Mouse (Mus musculus) lung, postnatal 0 days (tissue): ENCODE data around the gene Tbc1d22b.

Source experiments
- CTCF ChIP-seq: IDR thresholded peaks from 2 replicates; pipeline ENCODE4 v1.5.1; 2016; ENCODE audit warnings: antibody characterized with exemption, mild to moderate bottlenecking
- EP300 ChIP-seq: IDR thresholded peaks from 2 replicates; pipeline ENCODE4 v1.6.1; 2016; ENCODE audit warnings: antibody characterized with exemption, mild to moderate bottlenecking, control low read depth

- TF ChIP-seq CTCF (no peak), EP300 (no peak)
These were observed 49.5 kb downstream of the Tbc1d22b start for GRCm38 (mm10) chr17:29599051-29599450.
